Mouse (Mus musculus): ENCODE measurements around the gene Cep104. TPM values are rescaled to one million over a fixed set of nuclear protein-coding genes. Genes with fewer than 3 reads are reported as not detected.

The Cep104 gene
- polyA plus RNA-seq, 1 experiment, result 19.8 TPM

- TF ChIP-seq MYOD1 (IDR thresholded peaks at IDR 0.05; ENCODE audit: control insufficient read depth, insufficient read length, low read depth) (no peak), MAX (IDR thresholded peaks at IDR 0.05) (no peak)
- Histone ChIP-seq H3K36me3 (ENCODE audit: control insufficient read depth, insufficient read depth) (peaks cover 51% of the 10 kb centered on the region), H3K4me3 (ENCODE audit: insufficient read depth, poor library complexity, severe bottlenecking) (no peak overlapping the region), H3ac (ENCODE audit: control insufficient read depth, insufficient read length, low read depth) (no peak overlapping the region), H3K27me3 (ENCODE audit: control insufficient read depth, insufficient read depth, insufficient read length) (no peaks in the 10 kb centered on the region), H3K79me2 (ENCODE audit: control insufficient read depth, insufficient read depth) (no peaks in the 10 kb centered on the region), H3K79me3 (ENCODE audit: low read depth) (no peaks in the 10 kb centered on the region)
Measured at GRCm38 (mm10) chr4:153993505-153993904, 18.5 kb downstream of the Cep104 start.

- Histone ChIP-seq H3K79me3 (ENCODE audit: low read depth) (no peaks in the 10 kb centered on the region), H3K36me3 (ENCODE audit: control insufficient read depth, insufficient read depth) (no peaks in the 10 kb centered on the region), H3K4me3 (ENCODE audit: insufficient read depth, poor library complexity, severe bottlenecking) (no peak overlapping the region), H3ac (ENCODE audit: control insufficient read depth, insufficient read length, low read depth) (no peak overlapping the region), H3K79me2 (ENCODE audit: control insufficient read depth, insufficient read depth) (no peaks in the 10 kb centered on the region), H3K27me3 (ENCODE audit: control insufficient read depth, insufficient read depth, insufficient read length) (no peaks in the 10 kb centered on the region)
- TF ChIP-seq MAX (IDR thresholded peaks at IDR 0.05) (no peak), USF1 (IDR thresholded peaks at IDR 0.05; ENCODE audit: low read depth) (no peak), MYOG (IDR thresholded peaks at IDR 0.05; ENCODE audit: control insufficient read depth, extremely low read depth, insufficient read length) (no peak), CEBPB (IDR thresholded peaks at IDR 0.05; ENCODE audit: low read depth) (no peak), CTCF (IDR thresholded peaks at IDR 0.05; ENCODE audit: control insufficient read depth, insufficient read depth, insufficient read length) (no peak)
Measured at GRCm38 (mm10) chr4:154005488-154005887, 30.5 kb downstream of the Cep104 start.

- Histone ChIP-seq H3K79me2 (ENCODE audit: control insufficient read depth, insufficient read depth) (no peaks in the 10 kb centered on the region), H3K27me3 (ENCODE audit: control insufficient read depth, insufficient read depth, insufficient read length) (no peaks in the 10 kb centered on the region), H3K36me3 (ENCODE audit: control insufficient read depth, insufficient read depth) (no peaks in the 10 kb centered on the region), H3ac (ENCODE audit: control insufficient read depth, insufficient read length, low read depth) (no peak overlapping the region), H3K79me3 (ENCODE audit: low read depth) (no peaks in the 10 kb centered on the region), H3K4me3 (ENCODE audit: insufficient read depth, poor library complexity, severe bottlenecking) (no peak overlapping the region)
- TF ChIP-seq CEBPB (IDR thresholded peaks at IDR 0.05; ENCODE audit: low read depth) (no peak), MYOD1 (IDR thresholded peaks at IDR 0.05; ENCODE audit: control insufficient read depth, insufficient read length, low read depth) (no peak), MAX (IDR thresholded peaks at IDR 0.05) (no peak), USF1 (IDR thresholded peaks at IDR 0.05; ENCODE audit: low read depth) (no peak), CTCF (IDR thresholded peaks at IDR 0.05; ENCODE audit: control insufficient read depth, insufficient read depth, insufficient read length) (no peak), MYOG (IDR thresholded peaks at IDR 0.05; ENCODE audit: control insufficient read depth, extremely low read depth, insufficient read length) (no peak), FOSL1 (IDR thresholded peaks at IDR 0.05; ENCODE audit: insufficient read depth, low read length, poor library complexity, severe bottlenecking) (no peak)
Measured at GRCm38 (mm10) chr4:154006264-154006663, 31.3 kb downstream of the Cep104 start.

GRCm38 (mm10) chr4:154007759-154008158 is 32.8 kb downstream of the Cep104 start:
- Histone ChIP-seq H3K36me3 (ENCODE audit: control insufficient read depth, insufficient read depth) (no peaks in the 10 kb centered on the region), H3K4me3 (ENCODE audit: insufficient read depth, poor library complexity, severe bottlenecking) (no peak overlapping the region), H3ac (ENCODE audit: control insufficient read depth, insufficient read length, low read depth) (no peak overlapping the region), H3K79me3 (ENCODE audit: low read depth) (peaks cover 8% of the 10 kb centered on the region), H3K79me2 (ENCODE audit: control insufficient read depth, insufficient read depth) (peaks cover 12% of the 10 kb centered on the region), H3K27me3 (ENCODE audit: control insufficient read depth, insufficient read depth, insufficient read length) (no peaks in the 10 kb centered on the region)
- TF ChIP-seq CEBPB (IDR thresholded peaks at IDR 0.05; ENCODE audit: low read depth), result no peak
- no peak for TF ChIP-seq USF1 (IDR thresholded peaks at IDR 0.05; ENCODE audit: low read depth)
- no peak for TF ChIP-seq FOSL1 (IDR thresholded peaks at IDR 0.05; ENCODE audit: insufficient read depth, low read length, poor library complexity, severe bottlenecking)
- no peak for TF ChIP-seq MAX (IDR thresholded peaks at IDR 0.05)
- no peak for TF ChIP-seq MYOG (IDR thresholded peaks at IDR 0.05; ENCODE audit: control insufficient read depth, extremely low read depth, insufficient read length)
- no peak for TF ChIP-seq MYOD1 (IDR thresholded peaks at IDR 0.05; ENCODE audit: control insufficient read depth, insufficient read length, low read depth)
- no peak for TF ChIP-seq CTCF (IDR thresholded peaks at IDR 0.05; ENCODE audit: control insufficient read depth, insufficient read depth, insufficient read length)

- no peaks in the 10 kb centered on the region for H3K27me3 ChIP-seq (ENCODE audit: control insufficient read depth, insufficient read depth, insufficient read length)
- H3K4me3 ChIP-seq (ENCODE audit: insufficient read depth, poor library complexity, severe bottlenecking), result peak overlapping the region; percentile 95
- peak; percentile 12 for TF ChIP-seq MYOD1 (IDR thresholded peaks at IDR 0.05; ENCODE audit: control insufficient read depth, insufficient read length, low read depth)
- no peak for TF ChIP-seq MYOG (IDR thresholded peaks at IDR 0.05; ENCODE audit: control insufficient read depth, extremely low read depth, insufficient read length)
- TF ChIP-seq MAX (IDR thresholded peaks at IDR 0.05), result no peak
- TF ChIP-seq CEBPB (IDR thresholded peaks at IDR 0.05; ENCODE audit: low read depth), result no peak
- no peak for TF ChIP-seq CTCF (IDR thresholded peaks at IDR 0.05; ENCODE audit: control insufficient read depth, insufficient read depth, insufficient read length)
- no peak for TF ChIP-seq FOSL1 (IDR thresholded peaks at IDR 0.05; ENCODE audit: insufficient read depth, low read length, poor library complexity, severe bottlenecking)
- no peak for TF ChIP-seq USF1 (IDR thresholded peaks at IDR 0.05; ENCODE audit: low read depth)
- peaks cover 45% of the 10 kb centered on the region for H3K79me2 ChIP-seq (ENCODE audit: control insufficient read depth, insufficient read depth)
- peaks cover 14% of the 10 kb centered on the region for H3K36me3 ChIP-seq (ENCODE audit: control insufficient read depth, insufficient read depth)
- peak overlapping the region; percentile 97 for H3ac ChIP-seq (ENCODE audit: control insufficient read depth, insufficient read length, low read depth)
- peaks cover 35% of the 10 kb centered on the region for H3K79me3 ChIP-seq (ENCODE audit: low read depth)
Measured at GRCm38 (mm10) chr4:154010907-154011645, 36.1 kb downstream of the Cep104 start.

DNA sequence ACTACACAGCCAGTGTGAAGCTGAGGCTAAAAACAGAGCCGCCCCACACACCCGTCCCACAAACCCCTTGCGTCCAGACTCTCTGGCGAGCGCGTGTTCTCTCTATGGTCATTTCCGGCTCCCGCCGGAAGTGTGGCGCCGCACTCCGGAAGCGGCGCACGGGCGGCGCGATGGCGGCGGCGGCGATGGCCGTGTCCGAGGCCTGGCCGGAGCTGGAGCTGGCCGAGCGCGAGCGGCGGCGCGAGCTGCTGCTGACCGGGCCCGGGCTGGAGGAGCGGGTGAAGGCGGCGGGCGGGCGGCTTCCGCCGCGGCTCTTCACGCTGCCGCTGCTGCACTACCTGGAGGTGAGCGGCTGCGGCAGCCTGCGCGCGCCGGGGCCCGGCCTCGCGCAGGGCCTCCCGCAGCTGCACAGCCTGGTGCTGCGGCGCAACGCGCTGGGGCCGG is 36.7 kb downstream of the Cep104 start, which contains the start of gene Lrrc47:
TSS of gene Lrrc47 (plus strand) at position 86 of the 444 bp plus-strand sequence.
- no peaks in the 10 kb centered on the region for H3K27me3 ChIP-seq (ENCODE audit: control insufficient read depth, insufficient read depth, insufficient read length)
- peak within 1 kb of the TSS; percentile 97 for H3ac ChIP-seq (ENCODE audit: control insufficient read depth, insufficient read length, low read depth)
- H3K36me3 ChIP-seq (ENCODE audit: control insufficient read depth, insufficient read depth), result peaks cover 19% of the 10 kb centered on the region
- H3K79me2 ChIP-seq (ENCODE audit: control insufficient read depth, insufficient read depth), result peaks cover 49% of the 10 kb centered on the region
- H3K79me3 ChIP-seq (ENCODE audit: low read depth), result peaks cover 35% of the 10 kb centered on the region
- TF ChIP-seq CTCF (IDR thresholded peaks at IDR 0.05; ENCODE audit: control insufficient read depth, insufficient read depth, insufficient read length) (no peak), MAX (IDR thresholded peaks at IDR 0.05) (peak; percentile 80)
- H3K4me3 ChIP-seq (ENCODE audit: insufficient read depth, poor library complexity, severe bottlenecking), result peak within 1 kb of the TSS; percentile 95
